Mouse (Mus musculus): ENCODE data around the gene Prim2. TPM values are rescaled to one million over a fixed set of nuclear protein-coding genes. Genes with fewer than 3 reads are reported as not detected.

Prim2 gene
- polyA plus RNA-seq, 1 experiment from 2014 or later = 46.8 TPM

GRCm38 (mm10) chr1:33504371-33504770 lies 165.2 kb downstream of the Prim2 start:
- no peak overlapping the region for H3K9ac ChIP-seq
- no peak overlapping the region for H3K27ac ChIP-seq (ENCODE audit: low read depth)
- 88% methylated on average over 5 of the region's 5 CpGs for WGBS
- ATAC-seq (ENCODE audit: insufficient read depth) (no peak), DNase-seq (no peak)
- no peaks in the 10 kb centered on the region for H3K9me3 ChIP-seq (ENCODE audit: low read depth, low read length)
- H3K36me3 ChIP-seq (ENCODE audit: insufficient read depth) = no peaks in the 10 kb centered on the region
- no peaks in the 10 kb centered on the region for H3K27me3 ChIP-seq (ENCODE audit: insufficient read depth, low read length)
- no peaks in the 10 kb centered on the region for H3K4me1 ChIP-seq (ENCODE audit: insufficient read depth)
- TF ChIP-seq CTCF (IDR thresholded peaks at IDR 0.05; ENCODE audit: low read depth) = no peak
- no peak overlapping the region for H3K4me3 ChIP-seq (ENCODE audit: low read depth, low read length)
- H3K4me2 ChIP-seq = no peak overlapping the region

- H3K4me2 ChIP-seq = no peak overlapping the region
- no peak for TF ChIP-seq CTCF (IDR thresholded peaks at IDR 0.05; ENCODE audit: low read depth)
- H3K4me3 ChIP-seq (ENCODE audit: low read depth, low read length) = no peak overlapping the region
- peak; percentile 15 for DNase-seq
- WGBS = 63% methylated on average over 7 of the region's 7 CpGs
- H3K9me3 ChIP-seq (ENCODE audit: low read depth, low read length) = no peaks in the 10 kb centered on the region
- no peaks in the 10 kb centered on the region for H3K4me1 ChIP-seq (ENCODE audit: insufficient read depth)
- no peaks in the 10 kb centered on the region for H3K36me3 ChIP-seq (ENCODE audit: insufficient read depth)
- H3K27ac ChIP-seq (ENCODE audit: low read depth) = no peak overlapping the region
- ATAC-seq (ENCODE audit: insufficient read depth) = no peak
- no peaks in the 10 kb centered on the region for H3K27me3 ChIP-seq (ENCODE audit: insufficient read depth, low read length)
- H3K9ac ChIP-seq = no peak overlapping the region
Measured at GRCm38 (mm10) chr1:33502890-33503289, 166.7 kb downstream of the Prim2 start.

- no peaks in the 10 kb centered on the region for H3K36me3 ChIP-seq (ENCODE audit: insufficient read depth)
- H3K9me3 ChIP-seq (ENCODE audit: low read depth, low read length) = no peaks in the 10 kb centered on the region
- DNase-seq = no peak
- no peak overlapping the region for H3K9ac ChIP-seq
- 67% methylated on average over 1 of the region's 1 CpGs for WGBS
- TF ChIP-seq CTCF (IDR thresholded peaks at IDR 0.05; ENCODE audit: low read depth) = no peak
- H3K27me3 ChIP-seq (ENCODE audit: insufficient read depth, low read length) = no peaks in the 10 kb centered on the region
- H3K4me1 ChIP-seq (ENCODE audit: insufficient read depth) = no peaks in the 10 kb centered on the region
- no peak overlapping the region for H3K4me3 ChIP-seq (ENCODE audit: low read depth, low read length)
- no peak overlapping the region for H3K27ac ChIP-seq (ENCODE audit: low read depth)
- no peak for ATAC-seq (ENCODE audit: insufficient read depth)
- no peak overlapping the region for H3K4me2 ChIP-seq
Measured at GRCm38 (mm10) chr1:33502298-33502697, 167.3 kb downstream of the Prim2 start.

GRCm38 (mm10) chr1:33500111-33500510 lies 169.5 kb downstream of the Prim2 start:
- WGBS = 65% methylated on average over 9 of the region's 9 CpGs
- no peak for TF ChIP-seq CTCF (IDR thresholded peaks at IDR 0.05; ENCODE audit: low read depth)

GRCm38 (mm10) chr1:33499603-33500002 lies 170.0 kb downstream of the Prim2 start:
- H3K27ac ChIP-seq (ENCODE audit: low read depth) = no peak overlapping the region
- no peak for DNase-seq
- H3K9ac ChIP-seq = no peak overlapping the region
- no peaks in the 10 kb centered on the region for H3K9me3 ChIP-seq (ENCODE audit: low read depth, low read length)
- 72% methylated on average over 4 of the region's 4 CpGs for WGBS
- ATAC-seq (ENCODE audit: insufficient read depth) = no peak
- TF ChIP-seq CTCF (IDR thresholded peaks at IDR 0.05; ENCODE audit: low read depth) = no peak
- no peak overlapping the region for H3K4me2 ChIP-seq
- H3K36me3 ChIP-seq (ENCODE audit: insufficient read depth) = no peaks in the 10 kb centered on the region
- H3K4me3 ChIP-seq (ENCODE audit: low read depth, low read length) = no peak overlapping the region
- H3K4me1 ChIP-seq (ENCODE audit: insufficient read depth) = no peaks in the 10 kb centered on the region
- H3K27me3 ChIP-seq (ENCODE audit: insufficient read depth, low read length) = no peaks in the 10 kb centered on the region

More at GRCm38 (mm10) chr1:33500111-33500510, 169.5 kb downstream of the Prim2 start:
- no peaks in the 10 kb centered on the region for H3K9me3 ChIP-seq (ENCODE audit: low read depth, low read length)
- H3K27ac ChIP-seq (ENCODE audit: low read depth) = no peak overlapping the region
- H3K27me3 ChIP-seq (ENCODE audit: insufficient read depth, low read length) = no peaks in the 10 kb centered on the region
- no peak overlapping the region for H3K4me3 ChIP-seq (ENCODE audit: low read depth, low read length)
- ATAC-seq (ENCODE audit: insufficient read depth) (no peak), DNase-seq (no peak)
- H3K4me2 ChIP-seq = no peak overlapping the region
- no peaks in the 10 kb centered on the region for H3K4me1 ChIP-seq (ENCODE audit: insufficient read depth)
- H3K36me3 ChIP-seq (ENCODE audit: insufficient read depth) = no peaks in the 10 kb centered on the region
- no peak overlapping the region for H3K9ac ChIP-seq

GRCm38 (mm10) chr1:33496128-33496527 lies 173.5 kb downstream of the Prim2 start:
- no peak for ATAC-seq (ENCODE audit: insufficient read depth)
- WGBS = 76% methylated on average over 4 of the region's 4 CpGs
- Histone ChIP-seq H3K4me1 (ENCODE audit: insufficient read depth) (no peaks in the 10 kb centered on the region), H3K36me3 (ENCODE audit: insufficient read depth) (no peaks in the 10 kb centered on the region), H3K27me3 (ENCODE audit: insufficient read depth, low read length) (no peaks in the 10 kb centered on the region), H3K9me3 (ENCODE audit: low read depth, low read length) (no peaks in the 10 kb centered on the region), H3K9ac (no peak overlapping the region), H3K4me2 (no peak overlapping the region), H3K4me3 (ENCODE audit: low read depth, low read length) (no peak overlapping the region), H3K27ac (ENCODE audit: low read depth) (no peak overlapping the region)
- DNase-seq = no peak
- no peak for TF ChIP-seq CTCF (IDR thresholded peaks at IDR 0.05; ENCODE audit: low read depth)

- no peaks in the 10 kb centered on the region for H3K9me3 ChIP-seq (ENCODE audit: low read depth, low read length)
- no peaks in the 10 kb centered on the region for H3K36me3 ChIP-seq (ENCODE audit: insufficient read depth)
- 38% methylated on average over 3 of the region's 3 CpGs for WGBS
- no peak overlapping the region for H3K4me3 ChIP-seq (ENCODE audit: low read depth, low read length)
- no peak overlapping the region for H3K27ac ChIP-seq (ENCODE audit: low read depth)
- ATAC-seq (ENCODE audit: insufficient read depth) = no peak
- no peak for DNase-seq
- H3K9ac ChIP-seq = no peak overlapping the region
- no peak for TF ChIP-seq CTCF (IDR thresholded peaks at IDR 0.05; ENCODE audit: low read depth)
- no peak overlapping the region for H3K4me2 ChIP-seq
- H3K27me3 ChIP-seq (ENCODE audit: insufficient read depth, low read length) = no peaks in the 10 kb centered on the region
- H3K4me1 ChIP-seq (ENCODE audit: insufficient read depth) = no peaks in the 10 kb centered on the region
Measured at GRCm38 (mm10) chr1:33495586-33495985, 174.0 kb downstream of the Prim2 start.

- no peak for ATAC-seq (ENCODE audit: insufficient read depth)
- WGBS = 80% methylated on average over 8 of the region's 8 CpGs
- no peak for TF ChIP-seq CTCF (IDR thresholded peaks at IDR 0.05; ENCODE audit: low read depth)
Measured at GRCm38 (mm10) chr1:33495203-33495553, 174.4 kb downstream of the Prim2 start.

More at GRCm38 (mm10) chr1:33495203-33495553, 174.4 kb downstream of the Prim2 start:
- Histone ChIP-seq H3K9ac (no peak overlapping the region), H3K4me2 (no peak overlapping the region), H3K4me3 (ENCODE audit: low read depth, low read length) (no peak overlapping the region), H3K9me3 (ENCODE audit: low read depth, low read length) (no peaks in the 10 kb centered on the region), H3K27ac (ENCODE audit: low read depth) (no peak overlapping the region), H3K4me1 (ENCODE audit: insufficient read depth) (no peaks in the 10 kb centered on the region), H3K36me3 (ENCODE audit: insufficient read depth) (no peaks in the 10 kb centered on the region), H3K27me3 (ENCODE audit: insufficient read depth, low read length) (no peaks in the 10 kb centered on the region)
- DNase-seq = no peak

Measured in lung, embryonic 14.5 days (tissue).